Mouse (Mus musculus) forebrain, embryonic 10.5 days (tissue): Measurements from ENCODE around the gene Exph5. TPM values are rescaled to one million over a fixed set of nuclear protein-coding genes. Genes with fewer than 3 reads are reported as not detected.
A peak's percentile ranks its signal among the peaks of the same experiment; 100 is the strongest.

Experiments
- DNase-seq: peaks from one replicate; pipeline ENCODE4 v3.0.0-alpha.2; 2017; ENCODE audit warnings: low spot score; ENCODE audit errors: extremely low spot score
- H3K27ac ChIP-seq: fragments of 300-500 bp; sonication (generic); 2 replicates; pipeline ENCODE4 v1.5.1; 2016; ENCODE audit warnings: mild to moderate bottlenecking
- H3K27me3 ChIP-seq: fragments of 300-500 bp; sonication (generic); 2 replicates; pipeline ENCODE4 v1.6.1; 2016; ENCODE audit warnings: mild to moderate bottlenecking; ENCODE audit not compliant: poor library complexity, severe bottlenecking
- H3K36me3 ChIP-seq: fragments of 300-500 bp; sonication (generic); replicated peaks from 2 replicates; pipeline ENCODE4 v1.6.1; 2016; ENCODE audit warnings: mild to moderate bottlenecking, moderate library complexity
- H3K4me1 ChIP-seq: fragments of 300-500 bp; sonication (generic); 2 replicates; pipeline ENCODE4 v1.6.1; 2016
- H3K4me3 ChIP-seq: fragments of 300-500 bp; sonication (generic); 2 replicates; pipeline ENCODE4 v1.5.1; 2016; ENCODE audit warnings: mild to moderate bottlenecking, moderate library complexity
- H3K9me3 ChIP-seq: fragments of 300-500 bp; sonication (generic); 2 replicates; pipeline ENCODE4 v1.6.1; 2016; ENCODE audit warnings: mild to moderate bottlenecking, moderate library complexity
- WGBS: fragments of 180-500 bp; shearing (Covaris S2); methylation state at CpG from one replicate; pipeline ENCODE4 v1.1.7; 2016; 5-methylcytosine and 5-hydroxymethylcytosine counted together
- polyA plus RNA-seq: library from polyadenylated mRNA; unstranded; fragments of >200 nt; fragmentation: Nextera tagmentation; extraction: Ambion mirVana; gene quantifications from 2 replicates; pipeline ENCODE4 v1.2.1, GENCODE M21; 2016

The Exph5 gene
- 0.58 and 0.66 TPM in 2 replicates for polyA plus RNA-seq

DNA sequence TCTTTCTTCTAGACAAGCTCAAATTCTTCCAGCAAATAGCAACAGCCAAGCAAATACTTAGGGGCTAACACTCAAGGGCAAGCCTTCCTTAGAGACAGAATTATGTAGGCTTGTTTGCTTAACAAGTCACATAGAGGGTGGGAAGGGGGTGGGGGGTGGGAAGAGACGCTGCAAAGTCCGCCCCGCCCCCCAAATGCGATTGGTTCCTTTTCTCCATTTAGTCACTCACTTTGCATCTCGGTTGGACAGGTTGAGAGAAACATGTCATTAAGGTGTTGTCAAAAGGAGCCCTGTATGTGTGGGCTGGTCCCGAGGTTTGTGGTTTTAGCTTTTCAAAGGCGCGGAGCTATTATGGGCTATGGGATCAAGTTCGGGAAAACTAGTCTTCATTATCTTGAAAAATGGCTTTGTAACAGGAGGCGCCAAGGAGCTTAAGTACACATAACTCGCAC, at the start of gene Exph5:
Gene Exph5, plus strand, starts transcription at position 402 of the 452 bp plus-strand sequence.
- Histone ChIP-seq H3K27me3 (peaks cover 38% of the 10 kb centered on the region), H3K9me3 (no peaks in the 10 kb centered on the region), H3K4me1 (peaks cover 15% of the 10 kb centered on the region), H3K36me3 (no peaks in the 10 kb centered on the region), H3K4me3 (peak within 1 kb of the TSS; percentile 52), H3K27ac (peak within 1 kb of the TSS; percentile 41; the same call in 1 of the 2 replicates)
- DNase-seq: peak; percentile 41
- WGBS: 0% methylated on average over 11 of the region's 11 CpGs

DNA sequence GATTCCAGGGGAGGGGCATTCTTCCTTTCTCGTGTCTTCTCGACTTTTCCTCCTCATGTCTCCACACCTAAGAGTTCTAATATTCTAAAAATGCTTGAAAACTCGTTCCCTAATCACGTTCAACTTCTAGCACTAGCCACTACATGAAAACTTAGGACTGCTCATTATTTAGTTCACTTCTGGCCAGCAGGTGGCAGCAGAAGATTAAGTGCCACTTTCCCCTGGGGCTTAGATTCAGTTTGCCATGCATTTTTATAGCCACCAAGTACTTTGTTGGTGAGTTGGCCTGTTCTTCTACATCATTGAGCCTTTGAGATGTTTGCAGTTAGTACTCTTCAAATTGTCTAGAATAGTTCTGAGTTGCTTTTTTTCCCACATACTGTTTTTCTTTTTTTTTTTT, 47.1 kb upstream of the Exph5 start:
- H3K4me3 ChIP-seq: no peak overlapping the region
- no peaks in the 10 kb centered on the region for H3K9me3 ChIP-seq
- no peak overlapping the region for H3K27ac ChIP-seq
- 19% methylated on average over 4 of the region's 4 CpGs for WGBS
- no peaks in the 10 kb centered on the region for H3K36me3 ChIP-seq
- no peaks in the 10 kb centered on the region for H3K27me3 ChIP-seq
- peaks cover 11% of the 10 kb centered on the region for H3K4me1 ChIP-seq
- peak; percentile 64 for DNase-seq

GRCm38 (mm10) chr9:53256690-53257305, 44.7 kb upstream of the Exph5 start:
- no peak for DNase-seq
- Histone ChIP-seq H3K9me3 (no peaks in the 10 kb centered on the region), H3K4me3 (no peak overlapping the region), H3K27ac (no peak overlapping the region), H3K27me3 (no peaks in the 10 kb centered on the region), H3K4me1 (peaks cover 11% of the 10 kb centered on the region), H3K36me3 (no peaks in the 10 kb centered on the region)
- 89% methylated on average over 4 of the region's 4 CpGs for WGBS

GRCm38 (mm10) chr9:53257772-53258171, 43.7 kb upstream of the Exph5 start:
- Histone ChIP-seq H3K4me3 (no peak overlapping the region), H3K27ac (no peak overlapping the region), H3K36me3 (no peaks in the 10 kb centered on the region), H3K4me1 (peaks cover 11% of the 10 kb centered on the region), H3K27me3 (no peaks in the 10 kb centered on the region), H3K9me3 (no peaks in the 10 kb centered on the region)
- no peak for DNase-seq
- 4% methylated on average over 3 of the region's 3 CpGs for WGBS

- Histone ChIP-seq H3K4me3 (no peak overlapping the region), H3K4me1 (peaks cover 11% of the 10 kb centered on the region), H3K36me3 (no peaks in the 10 kb centered on the region), H3K9me3 (no peaks in the 10 kb centered on the region), H3K27me3 (no peaks in the 10 kb centered on the region), H3K27ac (no peak overlapping the region)
- DNase-seq: no peak
- 46% methylated on average over 6 of the region's 6 CpGs for WGBS
Measured at GRCm38 (mm10) chr9:53258199-53258598, 43.3 kb upstream of the Exph5 start.

GRCm38 (mm10) chr9:53264387-53264786, 37.1 kb upstream of the Exph5 start:
- Histone ChIP-seq H3K27ac (no peak overlapping the region), H3K4me1 (no peaks in the 10 kb centered on the region), H3K9me3 (no peaks in the 10 kb centered on the region), H3K36me3 (no peaks in the 10 kb centered on the region), H3K4me3 (no peak overlapping the region), H3K27me3 (peaks cover 3% of the 10 kb centered on the region; the same call in 1 of the 2 replicates)
- DNase-seq: no peak
- 82% methylated on average over 4 of the region's 4 CpGs for WGBS

GRCm38 (mm10) chr9:53265589-53265988, 35.9 kb upstream of the Exph5 start:
- Histone ChIP-seq H3K4me1 (no peaks in the 10 kb centered on the region), H3K36me3 (no peaks in the 10 kb centered on the region), H3K27ac (no peak overlapping the region), H3K27me3 (peaks cover 5% of the 10 kb centered on the region; the same call in 1 of the 2 replicates), H3K4me3 (no peak overlapping the region), H3K9me3 (no peaks in the 10 kb centered on the region)
- whole genome bisulfite sequencing: 67% methylated on average over 2 of the region's 2 CpGs
- no peak for DNase-seq

DNA sequence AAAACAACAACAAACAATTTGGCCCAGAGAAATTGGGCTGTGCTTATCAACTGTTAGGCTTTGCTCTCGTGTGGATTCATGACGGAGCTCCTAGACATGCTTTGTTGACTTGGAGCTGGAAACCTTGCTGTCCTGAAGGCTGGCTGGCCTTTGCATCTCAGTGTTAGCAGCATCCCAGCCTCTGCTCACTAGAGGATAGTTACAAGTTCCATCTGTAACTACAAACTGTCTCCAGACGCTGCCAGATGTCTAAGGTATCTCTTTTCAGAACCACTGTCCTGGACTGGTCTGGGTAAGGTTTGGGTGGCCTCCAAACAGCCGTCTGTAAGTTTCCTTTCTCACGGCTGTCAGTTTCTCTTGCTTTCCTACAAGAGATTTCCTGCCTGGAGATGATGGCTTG, 33.4 kb upstream of the Exph5 start:
- Histone ChIP-seq H3K4me1 (peaks cover 7% of the 10 kb centered on the region; the same call in 1 of the 2 replicates), H3K27ac (no peak overlapping the region), H3K36me3 (no peaks in the 10 kb centered on the region), H3K4me3 (no peak overlapping the region), H3K9me3 (no peaks in the 10 kb centered on the region), H3K27me3 (peaks cover 5% of the 10 kb centered on the region; the same call in 1 of the 2 replicates)
- no peak for DNase-seq
- WGBS: 85% methylated on average over 5 of the region's 5 CpGs

DNA sequence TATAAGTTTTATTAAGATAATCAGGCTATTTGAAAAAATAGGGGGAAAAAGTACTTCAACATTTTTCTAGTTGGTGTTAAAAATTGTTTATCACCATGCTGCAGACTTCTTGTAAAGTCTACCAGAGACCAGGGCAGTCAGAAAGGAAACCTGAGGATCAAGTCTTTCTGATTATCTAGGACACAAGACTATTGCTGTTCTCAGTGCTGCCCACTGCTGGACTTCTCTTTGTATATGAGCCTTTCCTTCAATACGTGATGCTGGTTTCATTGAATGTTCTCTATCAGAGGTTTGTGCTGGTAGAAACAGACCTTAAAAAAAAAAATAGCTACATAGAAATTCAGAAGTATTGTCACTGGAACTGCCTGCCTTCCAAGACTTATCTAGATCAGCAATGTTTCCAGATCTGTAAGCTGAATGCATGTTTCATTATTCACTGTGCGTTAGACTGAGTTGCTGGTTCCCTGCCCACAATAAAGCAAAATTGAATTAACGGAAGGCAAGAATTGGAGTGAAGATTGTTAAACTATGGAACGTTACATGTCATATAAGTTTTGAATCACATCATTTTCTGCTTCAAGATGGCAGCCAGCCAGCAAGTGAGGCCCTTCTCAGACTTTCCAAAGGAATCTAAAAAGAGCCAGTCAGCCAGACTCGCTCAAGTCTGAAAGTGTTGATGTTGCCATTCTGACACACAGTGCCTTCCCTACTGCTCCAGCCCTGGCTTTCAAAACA, 32.6 kb upstream of the Exph5 start:
- Histone ChIP-seq H3K27me3 (peaks cover 5% of the 10 kb centered on the region; the same call in 1 of the 2 replicates), H3K4me1 (peaks cover 7% of the 10 kb centered on the region; the same call in 1 of the 2 replicates), H3K27ac (no peak overlapping the region), H3K4me3 (no peak overlapping the region), H3K36me3 (no peaks in the 10 kb centered on the region), H3K9me3 (no peaks in the 10 kb centered on the region)
- WGBS: 81% methylated on average over 5 of the region's 5 CpGs
- DNase-seq: no peak

GRCm38 (mm10) chr9:53269466-53269755, 32.1 kb upstream of the Exph5 start:
- peaks cover 5% of the 10 kb centered on the region; the same call in 1 of the 2 replicates for H3K27me3 ChIP-seq
- WGBS: 95% methylated on average over 5 of the region's 5 CpGs
- no peak for DNase-seq
- H3K4me1 ChIP-seq: peaks cover 10% of the 10 kb centered on the region
- H3K4me3 ChIP-seq: no peak overlapping the region
- no peaks in the 10 kb centered on the region for H3K36me3 ChIP-seq
- no peaks in the 10 kb centered on the region for H3K9me3 ChIP-seq
- no peak overlapping the region for H3K27ac ChIP-seq

DNA sequence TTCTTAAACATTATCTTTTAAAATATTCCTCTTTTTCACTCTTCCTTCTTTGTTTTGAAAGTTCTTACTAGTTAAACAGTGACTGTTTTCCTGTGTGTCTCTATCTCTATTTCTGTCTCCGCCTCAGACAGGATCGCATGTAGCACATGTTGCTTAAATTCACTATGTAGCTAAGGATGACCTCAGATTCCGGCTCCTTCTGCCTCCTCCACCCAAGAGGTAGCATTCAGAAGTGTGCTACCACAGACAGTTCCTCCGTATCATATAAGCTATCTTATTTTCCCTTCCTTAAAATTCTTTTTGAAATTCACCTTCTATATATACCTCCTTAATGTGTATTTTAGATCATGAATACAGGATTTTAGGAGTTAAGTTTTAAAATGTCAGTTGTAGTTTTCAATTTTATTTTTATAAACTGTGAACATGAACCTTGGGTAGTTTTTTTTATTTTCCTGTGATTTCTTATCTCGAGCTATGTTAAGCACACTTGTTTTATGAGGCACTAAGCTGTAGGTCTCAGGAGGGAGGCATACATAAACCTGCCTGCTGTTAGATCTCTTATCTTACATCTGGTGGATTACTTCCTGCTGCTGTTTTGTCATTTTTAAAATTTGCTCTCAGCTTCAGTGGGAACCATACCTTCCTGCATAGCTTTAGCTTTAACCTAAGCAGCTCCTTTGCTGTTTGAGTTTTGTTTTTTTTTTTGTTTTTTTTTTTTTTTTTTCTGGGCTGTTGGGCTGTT, 30.0 kb upstream of the Exph5 start:
- H3K27me3 ChIP-seq: peaks cover 15% of the 10 kb centered on the region
- H3K9me3 ChIP-seq: no peaks in the 10 kb centered on the region
- DNase-seq: no peak
- H3K4me1 ChIP-seq: peaks cover 16% of the 10 kb centered on the region
- H3K36me3 ChIP-seq: no peaks in the 10 kb centered on the region
- no peak overlapping the region for H3K4me3 ChIP-seq
- H3K27ac ChIP-seq: no peak overlapping the region
- WGBS: 85% methylated on average over 5 of the region's 5 CpGs

DNA sequence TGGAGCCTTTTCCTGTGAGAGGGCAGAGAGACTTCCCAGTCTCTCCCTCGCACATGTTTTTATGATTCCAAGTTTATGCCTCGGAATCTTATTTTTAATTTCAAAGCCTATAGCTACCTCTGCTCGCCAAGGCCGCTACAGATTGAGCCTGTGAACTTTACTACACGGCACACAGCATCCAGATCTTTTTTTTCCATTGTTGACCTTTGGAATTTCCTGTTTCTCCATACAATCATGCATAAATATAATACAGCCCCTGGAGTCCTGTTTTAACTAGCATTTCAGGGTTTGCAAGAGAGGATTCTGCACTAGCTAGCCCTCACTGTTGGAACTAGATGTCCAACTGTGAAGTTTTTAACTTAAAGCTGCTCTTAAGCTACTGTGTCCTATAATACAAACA, 29.3 kb upstream of the Exph5 start:
- Histone ChIP-seq H3K27me3 (peaks cover 19% of the 10 kb centered on the region), H3K4me1 (peaks cover 16% of the 10 kb centered on the region), H3K4me3 (no peak overlapping the region), H3K36me3 (no peaks in the 10 kb centered on the region), H3K27ac (no peak overlapping the region), H3K9me3 (no peaks in the 10 kb centered on the region)
- DNase-seq: no peak
- 75% methylated on average over 5 of the region's 5 CpGs for WGBS

DNA sequence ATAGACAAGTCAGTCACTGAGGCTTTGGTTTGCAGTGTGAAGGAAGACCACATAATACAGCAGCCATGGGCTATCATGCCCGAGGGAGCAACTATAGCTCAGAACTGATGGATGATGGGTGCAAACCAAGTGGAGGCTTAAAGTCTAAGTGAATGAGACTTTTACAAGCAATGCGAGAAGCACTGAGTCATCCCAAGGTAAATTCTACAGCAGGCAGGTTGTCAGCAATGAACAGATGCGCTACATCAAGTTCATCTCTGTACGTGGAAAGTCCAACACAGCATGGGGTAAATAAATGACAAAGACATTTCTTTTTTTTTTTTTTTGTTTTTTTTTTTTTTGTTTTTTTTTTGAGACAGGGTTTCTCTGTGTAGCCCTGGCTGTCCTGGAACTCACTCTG, 28.8 kb upstream of the Exph5 start:
- Histone ChIP-seq H3K27me3 (peaks cover 24% of the 10 kb centered on the region), H3K4me3 (no peak overlapping the region), H3K36me3 (no peaks in the 10 kb centered on the region), H3K4me1 (peaks cover 16% of the 10 kb centered on the region), H3K27ac (no peak overlapping the region), H3K9me3 (no peaks in the 10 kb centered on the region)
- WGBS: 90% methylated on average over 4 of the region's 4 CpGs
- no peak for DNase-seq
